Mouse (Mus musculus) urinary bladder, postnatal 4 days (tissue): ENCODE data around the gene Ncapd3.

Experiments
- DNase-seq, 2 experiments: peaks; one replicate each; pipeline ENCODE4 v3.0.0; 2021 to 2022; ENCODE audit warnings: low spot score in 2 of 2

Ncapd3 gene

GRCm38 (mm10) chr9:27029828-27030762, at the start of gene Ncapd3, which contains the start of gene Vps26b:
Gene Ncapd3 (plus strand): TSS chr9:27030175.
Gene Vps26b (minus strand): TSS chr9:27030065.
- DNase-seq = peak; percentile 91 to 96

GRCm38 (mm10) chr9:26985090-26985613, 44.8 kb upstream of the Ncapd3 start:
- DNase-seq = no peak

GRCm38 (mm10) chr9:26985668-26986277, 44.2 kb upstream of the Ncapd3 start:
- no peak for DNase-seq

GRCm38 (mm10) chr9:26990181-26990580, 39.8 kb upstream of the Ncapd3 start:
- no peak for DNase-seq

GRCm38 (mm10) chr9:26993118-26993517, 36.9 kb upstream of the Ncapd3 start:
- DNase-seq = no peak

- DNase-seq = peak in 1 of 2 experiments; percentile 38
These were observed 36.1 kb upstream of the Ncapd3 start for GRCm38 (mm10) chr9:26993900-26994299.

GRCm38 (mm10) chr9:26997062-26997461, 32.9 kb upstream of the Ncapd3 start:
- DNase-seq = peak in 1 of 2 experiments; percentile 4

- DNase-seq = no peak
These were observed 32.5 kb upstream of the Ncapd3 start for GRCm38 (mm10) chr9:26997501-26997900.

- DNase-seq = peak in 1 of 2 experiments; percentile 57
These were observed 31.1 kb upstream of the Ncapd3 start for GRCm38 (mm10) chr9:26998669-26999460.

GRCm38 (mm10) chr9:26999461-27000395, 30.2 kb upstream of the Ncapd3 start, which contains the start of the genes Acad8 and Thyn1:
Gene Acad8 (minus strand): TSS chr9:26999566.
Gene Thyn1 (plus strand): TSS chr9:26999710.
- peak; percentile 89 to 97 for DNase-seq

- DNase-seq = peak in 1 of 2 experiments; percentile 34
These were observed 24.7 kb upstream of the Ncapd3 start for GRCm38 (mm10) chr9:27005231-27005630.

GRCm38 (mm10) chr9:27005933-27006332, 24.0 kb upstream of the Ncapd3 start:
- DNase-seq = no peak

- no peak for DNase-seq
These were observed 23.1 kb upstream of the Ncapd3 start for GRCm38 (mm10) chr9:27006866-27007265.

GRCm38 (mm10) chr9:27009231-27009630, 20.7 kb upstream of the Ncapd3 start:
- no peak for DNase-seq

- DNase-seq = no peak
These were observed 18.4 kb upstream of the Ncapd3 start for GRCm38 (mm10) chr9:27011572-27011971.

- DNase-seq = no peak
These were observed 11.0 kb upstream of the Ncapd3 start for GRCm38 (mm10) chr9:27018961-27019360.

GRCm38 (mm10) chr9:27023681-27024080, 6.3 kb upstream of the Ncapd3 start:
- DNase-seq = no peak

GRCm38 (mm10) chr9:27026708-27027107, 3.3 kb upstream of the Ncapd3 start:
- no peak for DNase-seq

GRCm38 (mm10) chr9:27029022-27029827, 750 bp upstream of the Ncapd3 start:
- DNase-seq = peak; percentile 25 to 61

- no peak for DNase-seq
These were observed 757 bp downstream of the Ncapd3 start for GRCm38 (mm10) chr9:27030763-27031100.
